Mouse (Mus musculus): ENCODE data around the gene Degs1. TPM values are rescaled to one million over a fixed set of nuclear protein-coding genes. Genes with fewer than 3 reads are reported as not detected.

Gene Degs1
- polyA plus RNA-seq, 1 experiment from 2014 or later, result 85.0 TPM

DNA sequence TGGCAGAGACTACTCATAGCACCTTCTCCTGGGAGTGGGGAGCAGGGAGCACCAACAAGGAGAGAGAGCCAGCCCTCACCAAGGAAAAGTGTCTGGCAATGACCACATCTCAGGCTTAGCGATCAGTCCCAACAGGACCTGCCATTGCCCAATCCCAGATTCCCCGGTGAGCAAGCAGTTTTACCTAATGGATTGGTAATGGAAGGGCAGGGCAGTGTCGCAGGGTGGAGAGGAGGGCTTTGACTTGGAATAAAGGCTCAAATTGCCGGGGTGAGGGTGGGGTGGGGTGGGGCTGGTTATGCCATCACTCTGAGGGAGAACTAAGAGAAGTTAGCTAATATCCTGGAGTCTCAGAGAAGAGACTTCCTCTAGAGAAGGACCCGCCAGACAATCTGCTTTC lies 11.0 kb downstream of the Degs1 start:
- Histone ChIP-seq H3K9ac (ENCODE audit: low read depth, low read length) (no peak overlapping the region), H3K27me3 (ENCODE audit: control insufficient read depth, insufficient read depth, low read depth, low read length) (no peaks in the 10 kb centered on the region), H3K4me1 (ENCODE audit: control insufficient read depth, insufficient read depth, low read length) (no peaks in the 10 kb centered on the region), H3K36me3 (ENCODE audit: control insufficient read depth, insufficient read depth, low read length) (peaks cover 25% of the 10 kb centered on the region), H3K4me2 (ENCODE audit: low read length) (no peak overlapping the region), H3K4me3 (ENCODE audit: low read depth, low read length) (no peak overlapping the region), H3K27ac (ENCODE audit: low read length) (no peak overlapping the region), H3K9me3 (replicated peaks; ENCODE audit: control insufficient read depth, low read length, poor library complexity, severe bottlenecking) (no peaks in the 10 kb centered on the region)
- ATAC-seq, result no peak
- 82% methylated on average over 5 of the region's 5 CpGs for whole genome bisulfite sequencing

DNA sequence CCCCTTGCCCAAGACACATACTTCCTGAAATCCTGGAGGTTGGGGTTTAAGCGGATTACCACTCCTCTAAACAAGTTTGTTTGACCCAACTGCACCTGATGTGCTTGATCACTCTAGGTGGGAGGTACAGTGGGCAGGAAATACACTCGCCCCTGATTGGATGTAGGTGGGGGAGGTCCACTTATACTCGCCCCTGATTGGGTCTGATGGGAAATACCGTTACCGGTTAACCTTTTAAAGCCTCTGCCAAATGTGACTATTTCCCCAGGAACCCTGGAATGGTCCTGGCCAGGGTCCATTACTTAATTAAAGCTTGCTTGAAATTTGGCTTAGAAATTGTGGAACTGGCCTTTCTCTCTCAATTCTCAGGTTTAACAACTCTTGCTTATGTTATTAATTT lies 11.5 kb downstream of the Degs1 start:
- H3K4me3 ChIP-seq (ENCODE audit: low read depth, low read length), result no peak overlapping the region
- H3K27me3 ChIP-seq (ENCODE audit: control insufficient read depth, insufficient read depth, low read depth, low read length), result no peaks in the 10 kb centered on the region
- H3K4me2 ChIP-seq (ENCODE audit: low read length), result no peak overlapping the region
- WGBS, result 87% methylated on average over 5 of the region's 5 CpGs
- H3K36me3 ChIP-seq (ENCODE audit: control insufficient read depth, insufficient read depth, low read length), result peaks cover 21% of the 10 kb centered on the region
- ATAC-seq, result no peak
- no peak overlapping the region for H3K27ac ChIP-seq (ENCODE audit: low read length)
- no peaks in the 10 kb centered on the region for H3K9me3 ChIP-seq (replicated peaks; ENCODE audit: control insufficient read depth, low read length, poor library complexity, severe bottlenecking)
- H3K4me1 ChIP-seq (ENCODE audit: control insufficient read depth, insufficient read depth, low read length), result no peaks in the 10 kb centered on the region
- no peak overlapping the region for H3K9ac ChIP-seq (ENCODE audit: low read depth, low read length)

DNA sequence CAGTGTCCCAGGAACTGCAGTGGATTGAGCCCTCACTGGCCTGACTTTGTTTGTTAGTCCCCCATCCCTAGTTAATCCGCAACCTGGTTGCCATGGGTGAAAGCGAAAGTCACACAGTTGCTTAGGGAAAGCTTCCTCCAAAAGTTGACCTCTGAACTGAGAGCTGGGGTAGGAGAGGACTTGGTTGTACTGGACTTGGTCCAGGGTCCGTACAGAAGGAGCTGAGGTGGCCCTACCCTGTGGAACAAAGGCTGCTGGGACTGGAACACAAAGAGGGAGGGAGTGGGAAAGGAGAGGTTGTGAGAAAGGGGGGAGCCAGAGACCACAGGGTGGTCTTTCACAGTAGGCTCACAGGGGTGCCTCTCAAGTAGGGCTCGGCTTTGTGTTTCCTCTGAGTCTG lies 14.3 kb downstream of the Degs1 start:
- ATAC-seq, result no peak
- Histone ChIP-seq H3K4me2 (ENCODE audit: low read length) (no peak overlapping the region), H3K36me3 (ENCODE audit: control insufficient read depth, insufficient read depth, low read length) (peaks cover 8% of the 10 kb centered on the region), H3K9ac (ENCODE audit: low read depth, low read length) (no peak overlapping the region), H3K4me1 (ENCODE audit: control insufficient read depth, insufficient read depth, low read length) (no peaks in the 10 kb centered on the region), H3K27ac (ENCODE audit: low read length) (no peak overlapping the region), H3K9me3 (replicated peaks; ENCODE audit: control insufficient read depth, low read length, poor library complexity, severe bottlenecking) (no peaks in the 10 kb centered on the region), H3K27me3 (ENCODE audit: control insufficient read depth, insufficient read depth, low read depth, low read length) (no peaks in the 10 kb centered on the region), H3K4me3 (ENCODE audit: low read depth, low read length) (no peak overlapping the region)
- 34% methylated on average over 4 of the region's 4 CpGs for WGBS

DNA sequence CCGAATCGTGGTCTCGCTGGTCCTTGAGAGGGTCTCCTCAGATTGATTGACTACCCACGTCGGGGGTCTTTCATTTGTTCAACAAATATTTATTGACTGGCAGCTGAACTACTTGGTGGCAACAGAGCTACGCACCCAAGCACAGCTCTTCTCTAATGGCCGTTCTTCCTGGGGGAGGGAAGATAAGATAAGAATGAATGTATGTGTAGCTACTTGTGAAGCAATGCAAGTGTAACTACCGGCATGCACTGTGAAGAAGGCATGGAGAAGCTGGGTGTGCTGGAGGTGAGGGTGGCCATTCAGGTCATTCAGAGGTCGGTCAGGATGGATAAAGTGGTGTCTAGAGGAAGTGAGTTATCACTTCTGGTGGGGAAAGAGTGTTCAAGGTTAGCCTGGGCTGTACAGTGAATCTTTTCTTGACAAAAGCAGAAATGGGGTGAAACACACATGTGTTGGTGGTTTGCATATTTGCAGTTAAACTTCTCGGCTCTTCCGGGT lies 16.5 kb downstream of the Degs1 start:
- no peaks in the 10 kb centered on the region for H3K27me3 ChIP-seq (ENCODE audit: control insufficient read depth, insufficient read depth, low read depth, low read length)
- no peak overlapping the region for H3K27ac ChIP-seq (ENCODE audit: low read length)
- H3K9ac ChIP-seq (ENCODE audit: low read depth, low read length), result no peak overlapping the region
- H3K4me2 ChIP-seq (ENCODE audit: low read length), result no peak overlapping the region
- H3K4me3 ChIP-seq (ENCODE audit: low read depth, low read length), result no peak overlapping the region
- H3K36me3 ChIP-seq (ENCODE audit: control insufficient read depth, insufficient read depth, low read length), result no peaks in the 10 kb centered on the region
- 95% methylated on average over 9 of the region's 11 CpGs for WGBS
- H3K9me3 ChIP-seq (replicated peaks; ENCODE audit: control insufficient read depth, low read length, poor library complexity, severe bottlenecking), result no peaks in the 10 kb centered on the region
- no peaks in the 10 kb centered on the region for H3K4me1 ChIP-seq (ENCODE audit: control insufficient read depth, insufficient read depth, low read length)
- no peak for ATAC-seq

DNA sequence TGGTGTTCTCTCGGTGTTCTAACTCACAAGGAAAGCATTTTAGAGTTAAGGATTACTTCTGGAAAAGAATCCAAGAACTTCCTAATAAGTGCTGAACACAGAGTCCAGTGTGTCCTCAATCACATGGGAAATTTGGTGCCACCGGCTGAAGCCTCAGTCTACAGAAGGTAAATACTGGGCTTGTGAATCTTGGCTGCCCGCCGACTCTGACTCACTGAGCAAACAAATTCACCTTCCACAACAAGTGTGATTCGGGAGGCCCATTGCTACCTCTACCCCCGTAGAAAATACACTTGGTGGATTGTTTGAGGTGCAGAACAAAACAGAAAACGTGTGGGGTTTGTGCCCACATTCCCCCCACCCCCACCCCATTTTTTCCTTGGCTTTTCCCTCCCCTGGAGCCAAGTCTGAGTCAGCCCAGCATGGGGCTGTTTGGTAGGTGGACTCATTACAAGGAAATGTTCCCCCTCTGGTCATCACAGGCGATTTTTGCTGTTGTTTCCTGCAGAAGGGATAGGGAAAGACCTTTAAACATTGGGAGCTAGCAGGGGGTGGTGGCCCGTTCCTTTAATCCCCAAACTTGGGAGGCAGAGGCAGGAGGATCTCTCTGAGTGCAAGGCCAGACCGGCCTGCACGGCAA lies 26.4 kb downstream of the Degs1 start:
- H3K4me3 ChIP-seq (ENCODE audit: low read depth, low read length), result no peak overlapping the region
- no peaks in the 10 kb centered on the region for H3K4me1 ChIP-seq (ENCODE audit: control insufficient read depth, insufficient read depth, low read length)
- no peak for ATAC-seq
- H3K27me3 ChIP-seq (ENCODE audit: control insufficient read depth, insufficient read depth, low read depth, low read length), result no peaks in the 10 kb centered on the region; the same call in 1 of the 2 replicates
- H3K9me3 ChIP-seq (replicated peaks; ENCODE audit: control insufficient read depth, low read length, poor library complexity, severe bottlenecking), result no peaks in the 10 kb centered on the region
- 90% methylated on average over 11 of the region's 11 CpGs for WGBS
- no peaks in the 10 kb centered on the region for H3K36me3 ChIP-seq (ENCODE audit: control insufficient read depth, insufficient read depth, low read length)
- no peak overlapping the region for H3K4me2 ChIP-seq (ENCODE audit: low read length)
- H3K9ac ChIP-seq (ENCODE audit: low read depth, low read length), result no peak overlapping the region
- no peak overlapping the region for H3K27ac ChIP-seq (ENCODE audit: low read length)

DNA sequence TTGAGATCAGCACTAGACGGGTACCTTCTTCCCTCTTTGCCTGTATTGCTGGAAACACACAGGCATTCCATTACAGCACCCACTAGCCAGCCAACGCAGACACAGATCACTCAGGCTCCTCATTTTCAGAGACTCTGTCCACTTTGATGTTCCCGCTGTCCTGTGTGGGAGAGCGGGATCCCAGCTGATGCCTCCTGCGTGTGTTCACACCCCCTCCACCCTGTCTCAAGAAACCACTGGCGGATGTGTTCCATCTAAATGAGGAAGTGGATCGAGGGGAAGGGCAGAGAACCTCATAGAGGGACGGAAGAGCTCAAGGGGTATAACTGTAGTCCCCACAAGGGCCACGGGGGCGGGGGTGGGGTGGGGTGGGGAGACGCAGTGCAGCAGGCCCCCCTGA lies 27.6 kb downstream of the Degs1 start:
- WGBS, result 93% methylated on average over 11 of the region's 11 CpGs
- Histone ChIP-seq H3K4me1 (ENCODE audit: control insufficient read depth, insufficient read depth, low read length) (no peaks in the 10 kb centered on the region), H3K36me3 (ENCODE audit: control insufficient read depth, insufficient read depth, low read length) (no peaks in the 10 kb centered on the region), H3K4me3 (ENCODE audit: low read depth, low read length) (no peak overlapping the region), H3K27ac (ENCODE audit: low read length) (no peak overlapping the region), H3K9me3 (replicated peaks; ENCODE audit: control insufficient read depth, low read length, poor library complexity, severe bottlenecking) (no peaks in the 10 kb centered on the region), H3K9ac (ENCODE audit: low read depth, low read length) (no peak overlapping the region), H3K27me3 (ENCODE audit: control insufficient read depth, insufficient read depth, low read depth, low read length) (no peaks in the 10 kb centered on the region; the same call in 1 of the 2 replicates), H3K4me2 (ENCODE audit: low read length) (no peak overlapping the region)
- ATAC-seq, result no peak

DNA sequence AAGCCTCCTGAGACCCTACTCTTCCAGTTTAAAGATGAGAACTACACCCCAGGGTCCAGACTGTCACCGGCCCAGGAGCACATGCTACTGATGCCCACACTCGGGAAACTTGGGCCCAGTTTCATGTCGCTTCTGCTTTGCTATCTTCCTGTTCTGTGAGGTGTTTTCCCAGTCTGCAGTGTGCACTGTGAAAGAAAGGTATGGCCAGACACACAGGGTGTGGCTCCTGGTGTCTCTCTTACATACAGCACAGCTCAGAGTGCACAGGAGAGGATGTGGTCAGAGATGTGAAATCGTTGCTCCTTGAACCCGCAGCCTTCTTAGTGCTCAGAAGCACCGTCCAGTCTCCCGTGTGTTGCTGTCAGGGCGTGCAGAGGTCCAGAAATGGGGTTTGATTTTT lies 28.0 kb downstream of the Degs1 start:
- no peak overlapping the region for H3K4me2 ChIP-seq (ENCODE audit: low read length)
- no peaks in the 10 kb centered on the region; the same call in 1 of the 2 replicates for H3K27me3 ChIP-seq (ENCODE audit: control insufficient read depth, insufficient read depth, low read depth, low read length)
- no peak overlapping the region for H3K9ac ChIP-seq (ENCODE audit: low read depth, low read length)
- WGBS, result 92% methylated on average over 8 of the region's 8 CpGs
- no peaks in the 10 kb centered on the region for H3K4me1 ChIP-seq (ENCODE audit: control insufficient read depth, insufficient read depth, low read length)
- no peak for ATAC-seq
- no peak overlapping the region for H3K4me3 ChIP-seq (ENCODE audit: low read depth, low read length)
- no peaks in the 10 kb centered on the region for H3K36me3 ChIP-seq (ENCODE audit: control insufficient read depth, insufficient read depth, low read length)
- no peaks in the 10 kb centered on the region for H3K9me3 ChIP-seq (replicated peaks; ENCODE audit: control insufficient read depth, low read length, poor library complexity, severe bottlenecking)
- no peak overlapping the region for H3K27ac ChIP-seq (ENCODE audit: low read length)

DNA sequence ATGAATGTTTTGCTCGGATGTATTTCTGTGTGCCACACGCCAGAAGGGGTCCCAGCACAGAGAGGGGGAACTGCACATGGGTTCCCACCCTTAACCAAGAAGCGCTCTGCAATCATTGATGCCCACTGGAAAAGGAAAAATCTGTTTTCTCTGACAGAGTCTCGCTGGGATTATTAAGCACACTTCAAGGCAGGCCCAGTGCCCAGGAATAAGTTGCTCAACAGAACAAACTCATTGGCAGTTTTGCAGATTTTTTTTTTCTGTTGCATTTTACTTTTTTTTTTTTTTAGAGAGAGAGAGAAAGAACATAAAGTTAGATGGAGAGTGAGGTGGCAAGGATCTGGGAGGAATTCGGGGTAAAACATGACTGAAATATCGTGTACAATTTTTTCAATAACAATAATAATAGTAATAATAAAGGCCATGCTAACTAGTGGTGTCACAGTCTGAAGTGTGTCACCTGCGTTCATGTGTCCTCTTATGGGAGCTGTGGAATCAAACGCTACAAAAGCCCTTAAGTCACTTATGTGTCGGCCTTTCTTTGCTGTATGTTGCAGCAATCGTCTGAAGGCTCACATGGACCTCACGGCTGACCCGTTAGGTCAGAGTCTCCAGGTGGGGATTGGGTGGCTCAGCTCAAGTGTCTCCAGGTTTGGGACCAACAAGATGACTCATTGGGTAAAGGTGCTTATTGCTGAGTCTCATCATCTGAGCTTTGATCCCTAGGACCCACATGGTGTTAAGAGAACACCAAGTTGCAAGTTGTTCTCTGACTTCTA lies 28.7 kb downstream of the Degs1 start:
- H3K4me3 ChIP-seq (ENCODE audit: low read depth, low read length), result no peak overlapping the region
- H3K9me3 ChIP-seq (replicated peaks; ENCODE audit: control insufficient read depth, low read length, poor library complexity, severe bottlenecking), result no peaks in the 10 kb centered on the region
- WGBS, result 95% methylated on average over 12 of the region's 12 CpGs
- H3K4me1 ChIP-seq (ENCODE audit: control insufficient read depth, insufficient read depth, low read length), result no peaks in the 10 kb centered on the region
- H3K36me3 ChIP-seq (ENCODE audit: control insufficient read depth, insufficient read depth, low read length), result no peaks in the 10 kb centered on the region
- H3K27me3 ChIP-seq (ENCODE audit: control insufficient read depth, insufficient read depth, low read depth, low read length), result no peaks in the 10 kb centered on the region; the same call in 1 of the 2 replicates
- ATAC-seq, result no peak
- H3K27ac ChIP-seq (ENCODE audit: low read length), result no peak overlapping the region
- no peak overlapping the region for H3K9ac ChIP-seq (ENCODE audit: low read depth, low read length)
- H3K4me2 ChIP-seq (ENCODE audit: low read length), result no peak overlapping the region

DNA sequence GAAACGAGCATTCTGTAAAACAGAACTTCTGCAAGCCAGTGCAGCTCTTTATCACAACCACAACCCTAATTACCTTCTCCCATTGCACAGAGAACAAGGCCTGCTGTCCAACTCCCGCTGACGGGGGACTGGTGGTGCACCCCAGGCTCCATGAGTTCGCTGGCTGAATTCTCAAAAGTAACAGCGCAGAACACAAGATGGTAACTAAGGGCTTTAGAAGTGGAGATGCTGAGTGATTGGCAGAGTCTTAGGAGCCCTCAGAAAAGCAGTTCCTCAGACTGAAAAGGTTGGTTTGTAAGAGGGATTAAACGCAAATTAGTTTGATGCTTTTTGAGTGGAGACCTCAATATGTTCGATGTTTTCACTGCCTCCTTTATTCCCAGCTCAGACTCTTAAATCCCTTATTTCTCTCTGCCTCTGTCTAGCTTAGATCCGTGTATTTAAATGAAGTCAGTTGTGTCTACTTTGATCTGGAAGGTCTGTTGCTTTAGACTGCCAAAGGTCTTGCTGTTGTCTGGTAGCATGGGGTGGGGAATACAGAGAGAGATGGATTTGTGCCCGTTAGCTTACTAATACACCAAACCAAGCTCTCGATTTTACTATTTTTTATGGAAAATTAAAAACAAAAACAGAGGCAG lies 30.0 kb downstream of the Degs1 start:
- no peak overlapping the region for H3K4me2 ChIP-seq (ENCODE audit: low read length)
- H3K4me1 ChIP-seq (ENCODE audit: control insufficient read depth, insufficient read depth, low read length), result no peaks in the 10 kb centered on the region
- no peak overlapping the region for H3K9ac ChIP-seq (ENCODE audit: low read depth, low read length)
- no peak overlapping the region for H3K27ac ChIP-seq (ENCODE audit: low read length)
- no peak overlapping the region for H3K4me3 ChIP-seq (ENCODE audit: low read depth, low read length)
- peak; percentile 78 for ATAC-seq
- no peaks in the 10 kb centered on the region; the same call in 1 of the 2 replicates for H3K27me3 ChIP-seq (ENCODE audit: control insufficient read depth, insufficient read depth, low read depth, low read length)
- no peaks in the 10 kb centered on the region for H3K36me3 ChIP-seq (ENCODE audit: control insufficient read depth, insufficient read depth, low read length)
- H3K9me3 ChIP-seq (replicated peaks; ENCODE audit: control insufficient read depth, low read length, poor library complexity, severe bottlenecking), result no peaks in the 10 kb centered on the region
- WGBS, result 14% methylated on average over 10 of the region's 10 CpGs

Data from midbrain, embryonic 16.5 days (tissue).